Mouse (Mus musculus) ovary, postnatal 36 days (tissue): ENCODE results near the gene Hap1.
"Not testable (repeated sequence)": the region's sequence is repeated elsewhere in the genome, so short reads cannot be mapped to it uniquely, and the experiment has no call there.

Experiments used
- DNase-seq: peaks from one replicate; pipeline ENCODE4 v3.0.0; 2022; ENCODE audit warnings: low spot score, mixed read lengths

The Hap1 gene

GRCm38 (mm10) chr11:100355151-100355951 lies 577 bp downstream of the Hap1 start:
- peak; percentile 49 for DNase-seq

GRCm38 (mm10) chr11:100352076-100352857 lies 3.7 kb downstream of the Hap1 start:
- DNase-seq: no peak

DNA sequence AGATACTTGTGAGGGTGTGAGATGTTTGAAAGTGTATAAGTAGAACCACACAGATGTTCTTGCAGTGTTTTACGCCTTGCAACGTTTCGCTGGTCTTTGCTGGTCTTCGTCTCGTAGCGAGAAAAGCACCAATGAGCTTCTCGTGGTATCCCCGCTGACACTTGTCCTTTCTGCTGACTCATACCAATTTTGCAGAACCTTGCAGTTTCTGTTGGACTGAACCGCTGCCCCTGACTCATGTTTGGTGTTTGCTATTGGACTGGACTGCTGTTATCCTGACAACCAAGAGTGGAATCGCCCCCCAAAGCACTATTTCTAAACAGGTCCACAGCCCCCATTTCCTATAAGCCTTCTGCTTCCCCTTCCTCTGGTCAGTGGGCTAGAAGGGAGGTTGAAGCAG lies 11.7 kb downstream of the Hap1 start:
- DNase-seq: no peak

DNA sequence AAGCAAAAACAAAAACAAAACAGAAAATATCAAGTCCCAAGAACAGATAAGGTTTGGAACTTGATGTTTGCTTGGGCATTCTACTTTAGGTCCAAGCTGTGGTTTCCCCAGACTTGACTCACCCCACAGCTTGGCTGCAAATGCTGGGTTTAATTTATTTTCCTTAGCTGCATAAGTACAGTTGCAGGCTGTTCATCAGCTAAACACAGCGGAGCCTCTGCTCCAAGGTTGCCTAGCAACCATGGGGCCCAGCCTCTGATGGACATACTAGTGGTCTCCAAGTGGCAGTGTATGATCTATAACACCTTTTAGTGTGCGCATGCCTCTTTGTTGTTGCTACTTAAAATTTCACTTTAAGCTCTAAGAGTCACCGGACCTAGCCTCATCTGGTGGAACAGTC lies 20.2 kb downstream of the Hap1 start:
- DNase-seq: no peak

DNA sequence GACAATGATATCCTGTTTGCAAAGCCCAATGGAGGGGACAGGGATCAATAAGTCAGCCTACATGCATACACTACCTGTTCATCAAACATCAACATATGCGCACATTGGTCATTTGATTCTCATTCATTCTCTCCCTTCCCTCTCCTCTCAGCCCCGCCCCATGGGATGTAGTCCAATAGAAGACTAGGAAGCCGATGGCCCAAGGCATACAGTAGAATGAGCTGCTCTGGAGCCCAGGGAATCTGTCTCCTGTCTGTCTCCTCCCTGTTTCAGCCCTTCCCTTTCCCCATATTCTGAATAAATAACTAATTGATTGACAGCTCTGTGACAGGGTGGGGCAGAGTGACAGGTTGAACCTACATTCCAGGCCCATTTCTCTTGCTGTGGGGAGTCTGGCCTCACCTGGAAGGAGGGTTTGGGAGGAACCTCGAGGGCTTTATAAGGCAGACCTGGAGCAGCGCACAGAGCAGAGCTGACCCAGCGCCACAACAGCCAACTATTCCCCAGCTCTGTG lies 21.9 kb downstream of the Hap1 start, which contains the start of gene Gast:
Gene Gast, plus strand, starts transcription at position 464 of the 514 bp plus-strand sequence.
- DNase-seq: no peak

DNA sequence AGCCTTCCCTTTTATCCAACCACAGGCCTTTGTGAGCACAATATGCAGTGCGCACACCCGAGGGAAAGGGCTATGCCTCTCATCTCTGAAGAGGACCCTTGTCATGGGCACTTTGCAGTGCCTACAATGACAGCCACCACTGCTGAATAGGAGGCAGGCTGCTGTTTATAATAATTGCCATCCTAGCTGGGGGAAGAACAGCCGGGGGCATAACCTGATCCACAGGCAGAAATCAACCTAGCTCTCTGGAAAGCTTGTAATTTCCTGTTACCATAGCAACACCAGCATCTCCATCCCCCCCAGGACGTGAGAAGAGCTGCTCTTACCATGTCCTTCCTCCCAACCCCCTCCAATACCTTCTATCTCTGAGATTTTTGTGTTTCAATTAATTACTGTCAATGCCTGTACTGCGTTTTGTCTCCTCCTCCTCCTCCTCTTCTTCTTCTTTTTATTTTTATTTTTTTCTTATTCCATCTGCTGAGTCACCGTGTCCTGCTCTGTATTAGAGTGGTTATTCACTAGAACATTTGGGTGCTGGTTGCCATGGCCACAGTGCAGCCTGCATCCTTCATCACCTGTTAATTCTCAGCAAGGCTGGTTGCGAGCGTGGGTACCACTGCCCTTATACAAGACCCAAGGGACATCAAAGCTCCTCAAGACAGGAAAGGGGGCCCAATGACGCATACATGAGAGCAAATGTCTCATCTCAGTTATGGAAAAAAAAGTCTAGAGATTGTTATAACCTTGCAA lies 23.0 kb downstream of the Hap1 start:
- no peak for DNase-seq

DNA sequence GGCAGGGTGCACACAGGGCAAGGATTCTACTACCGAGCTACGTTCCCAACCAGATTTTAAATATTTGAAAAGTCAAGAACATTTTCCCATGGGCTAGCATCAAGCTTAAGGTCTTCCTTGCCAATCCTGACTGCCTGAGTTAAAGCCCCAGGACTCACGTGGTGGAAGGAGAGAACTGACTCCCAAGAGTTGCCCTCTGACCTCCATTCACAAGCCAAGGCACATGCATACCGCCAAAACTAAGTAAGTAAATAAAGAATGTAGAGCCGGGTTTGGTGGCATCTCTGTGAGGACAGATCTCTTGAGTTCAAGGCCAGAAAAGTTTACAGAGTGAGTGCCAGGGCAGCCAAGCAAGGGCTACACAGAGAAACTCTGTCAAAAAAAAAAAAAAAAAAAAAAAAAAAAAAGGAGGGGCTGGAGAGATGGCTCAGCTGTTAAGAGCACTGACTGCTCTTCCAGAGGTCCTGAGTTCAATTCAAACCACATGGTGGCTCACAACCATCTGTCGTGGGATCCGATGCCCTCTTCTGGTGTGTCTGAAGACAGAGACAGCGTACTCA lies 25.0 kb downstream of the Hap1 start:
- not testable (repeated sequence) for DNase-seq

- no peak for DNase-seq
Measured at GRCm38 (mm10) chr11:100330235-100330634, 25.7 kb downstream of the Hap1 start.

- DNase-seq: no peak
Measured at GRCm38 (mm10) chr11:100327761-100328160, 28.2 kb downstream of the Hap1 start.

DNA sequence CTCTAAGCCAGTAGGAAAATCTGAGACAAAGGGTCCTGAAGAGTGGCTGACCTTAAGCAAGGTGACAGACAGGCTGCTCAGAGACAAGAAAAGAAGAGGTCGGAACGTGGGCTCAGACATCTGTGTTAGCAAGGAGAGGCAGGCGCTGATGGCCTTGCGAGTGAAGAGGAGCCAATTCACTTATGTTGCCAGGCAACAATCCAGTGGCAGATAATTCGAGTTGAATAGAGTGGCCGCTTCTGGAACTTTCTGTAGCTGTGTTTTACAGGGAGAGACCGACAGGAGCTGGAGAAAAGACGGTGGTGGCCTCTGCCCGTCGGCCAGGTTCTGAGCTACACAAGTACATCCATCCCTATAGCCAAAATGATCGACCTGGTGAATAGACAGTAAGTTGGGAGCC lies 28.6 kb downstream of the Hap1 start:
- DNase-seq: no peak

DNA sequence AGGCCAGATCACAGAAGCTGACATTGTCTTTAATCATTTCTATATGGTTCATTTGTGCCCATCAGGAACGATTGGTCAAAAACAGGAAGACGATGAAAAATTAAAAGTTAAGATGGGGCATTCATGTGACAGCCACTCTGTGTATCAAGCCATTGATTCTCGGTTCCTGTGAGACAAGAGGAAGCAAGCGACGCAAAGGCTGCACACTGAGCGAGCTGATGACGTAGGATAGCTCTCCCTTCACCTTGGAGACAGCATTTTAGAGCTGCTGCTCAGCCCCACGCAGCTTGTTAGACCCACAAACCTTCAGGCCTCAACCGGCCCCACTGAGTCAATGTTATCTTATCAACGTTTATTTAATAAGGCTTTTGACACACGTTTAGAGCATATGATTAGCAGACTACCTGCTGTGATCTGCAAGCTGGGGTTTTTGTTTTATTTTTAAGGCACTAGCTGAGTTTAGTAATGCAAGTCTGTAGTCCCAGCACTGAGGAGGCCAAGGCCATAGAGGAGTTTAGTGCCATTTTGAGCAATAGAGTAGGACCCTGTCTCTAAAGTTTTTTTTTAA lies 30.8 kb downstream of the Hap1 start:
- no peak for DNase-seq

DNA sequence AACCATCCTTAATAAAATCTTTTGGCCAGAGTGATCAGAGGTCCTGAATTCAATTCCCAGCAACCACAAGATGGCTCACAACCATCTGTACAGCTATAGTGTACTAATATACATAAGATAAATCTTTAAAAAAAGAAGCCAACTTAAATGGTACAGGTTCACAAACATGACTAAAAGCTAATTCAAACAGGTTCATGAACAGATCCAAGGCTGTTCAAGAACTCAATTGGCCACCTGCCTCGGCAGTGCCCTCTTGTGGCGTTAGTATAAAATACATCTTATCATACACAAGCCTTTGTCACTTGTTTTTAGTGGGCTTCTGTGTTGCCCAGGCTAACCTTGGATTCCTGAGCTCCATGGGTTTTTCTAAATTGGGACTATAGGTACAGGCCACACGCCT lies 32.4 kb downstream of the Hap1 start:
- no peak for DNase-seq

- no peak for DNase-seq
Measured at GRCm38 (mm10) chr11:100322591-100323258, 33.2 kb downstream of the Hap1 start.

DNA sequence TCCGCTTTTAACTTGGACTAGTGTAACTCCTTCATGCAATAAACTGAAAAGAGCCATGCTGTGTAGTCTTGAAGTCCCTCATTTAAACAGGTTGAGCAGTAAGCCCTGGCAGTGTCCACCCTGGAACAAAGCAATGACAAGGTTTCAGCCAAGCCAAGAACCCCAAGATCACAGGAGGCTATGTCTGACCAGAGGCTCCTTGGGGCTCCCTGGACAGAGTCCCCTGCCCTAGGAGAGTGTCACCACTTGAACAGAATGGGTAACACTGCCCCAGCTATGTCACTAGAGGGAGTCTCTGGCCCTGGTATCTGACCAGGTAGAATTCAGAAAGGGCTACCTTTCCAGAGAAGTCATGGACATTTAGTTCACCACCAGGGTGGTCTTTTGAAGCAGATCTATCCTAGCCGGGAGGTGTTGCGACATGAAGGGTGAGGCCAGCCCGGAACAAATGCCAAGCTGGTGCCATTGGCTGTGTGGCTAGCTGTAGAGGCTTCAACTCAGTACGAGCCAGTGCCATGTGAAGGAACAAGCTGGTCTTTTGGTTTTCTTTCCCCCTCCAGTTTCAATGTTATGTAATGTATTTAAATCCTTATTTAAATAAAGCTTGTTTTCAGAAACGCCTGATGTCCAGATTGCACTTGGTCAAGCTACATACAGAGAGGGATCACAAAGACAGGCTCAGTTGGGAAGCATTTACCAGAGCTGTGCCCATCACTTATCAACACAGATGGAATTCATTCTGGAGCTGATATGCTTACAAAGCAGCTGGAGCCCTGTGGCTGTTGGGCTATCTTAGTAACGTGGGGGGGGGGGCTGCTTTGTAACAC lies 34.2 kb downstream of the Hap1 start:
- not testable (repeated sequence) for DNase-seq

- not testable (repeated sequence) for DNase-seq
Measured at GRCm38 (mm10) chr11:100320701-100321410, 35.1 kb downstream of the Hap1 start.

DNA sequence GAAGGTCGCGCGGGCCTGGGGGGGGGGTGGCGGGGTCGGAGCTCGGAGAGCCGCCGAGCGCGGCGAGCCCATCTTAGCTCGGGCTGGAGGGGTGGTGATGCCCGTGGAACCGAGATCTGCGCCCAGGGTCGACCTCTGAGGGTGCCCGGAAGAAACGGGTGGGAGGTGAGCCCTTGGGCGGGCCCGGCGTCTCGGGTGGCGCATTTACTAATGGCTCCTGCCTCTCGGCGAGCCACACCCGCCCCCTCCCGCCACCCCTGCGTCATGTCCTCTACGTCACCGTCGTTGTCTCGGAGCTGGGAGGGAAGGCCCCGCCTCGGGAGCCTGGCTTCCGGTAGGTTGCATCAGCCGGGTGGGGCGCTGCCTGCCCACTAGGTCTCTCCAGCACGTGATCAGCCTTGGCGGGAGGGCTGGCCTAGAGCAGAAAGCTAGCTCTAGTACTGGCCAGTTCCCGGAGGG lies 35.7 kb downstream of the Hap1 start:
- DNase-seq: peak; percentile 93

GRCm38 (mm10) chr11:100319492-100320171 lies 36.3 kb downstream of the Hap1 start, which contains the start of gene Eif1:
Gene Eif1 (plus strand): TSS chr11:100319885.
- DNase-seq: peak; percentile 100
